Mouse (Mus musculus) heart, postnatal 10 days (tissue): ENCODE results near the gene Srsf10. TPM values are rescaled to one million over a fixed set of nuclear protein-coding genes. Genes with fewer than 3 reads are reported as not detected.

ENCODE experiments used
- DNase-seq, 2 experiments: peaks; one replicate each; pipeline ENCODE4 v3.0.0; 2021
- intact Hi-C: fragments of 180-260 bp; cut with DNase I; formaldehyde crosslinking; loops from one replicate; pipeline ENCODE4 v1.15.1; 2025
- total RNA-seq, 2 experiments: library from RNA; stranded (reverse); gene quantifications; 2 replicates each; pipeline ENCODE4 v1.2.3; 2021

Gene Srsf10
- 10 to 100 TPM; 61.2 to 64.1 TPM for total RNA-seq

GRCm38 (mm10) chr4:135855536-135856222 is at the start of gene Srsf10:
Gene Srsf10, plus strand, starts transcription at chr4:135855747.
- intact Hi-C loops, result loop anchor here (1.0 kb wide), 1 partner anchor 18 kb away; the partner anchor contains the start of gene Pnrc2
- peak; percentile 96 to 97 for DNase-seq

- intact Hi-C loops, result no loop called here
- DNase-seq, result no peak
Observed at GRCm38 (mm10) chr4:135814896-135815295, 40.7 kb upstream of the Srsf10 start.

- intact Hi-C loops, result no loop called here
- peak in 1 of 2 experiments; percentile 55 for DNase-seq
Observed at GRCm38 (mm10) chr4:135816905-135817622, 38.5 kb upstream of the Srsf10 start.

GRCm38 (mm10) chr4:135818366-135818765 is 37.2 kb upstream of the Srsf10 start:
- intact Hi-C loops, result no loop called here
- DNase-seq, result no peak

GRCm38 (mm10) chr4:135819826-135820526 is 35.6 kb upstream of the Srsf10 start:
- DNase-seq, result peak; percentile 54 to 60

GRCm38 (mm10) chr4:135821772-135822171 is 33.8 kb upstream of the Srsf10 start:
- intact Hi-C loops, result no loop called here

More at GRCm38 (mm10) chr4:135819826-135820526, 35.6 kb upstream of the Srsf10 start:
- intact Hi-C loops, result no loop called here

GRCm38 (mm10) chr4:135823298-135823697 is 32.2 kb upstream of the Srsf10 start:
- intact Hi-C loops, result no loop called here
- peak in 1 of 2 experiments; percentile 61 for DNase-seq

More at GRCm38 (mm10) chr4:135821772-135822171, 33.8 kb upstream of the Srsf10 start:
- no peak for DNase-seq

GRCm38 (mm10) chr4:135824254-135824653 is 31.3 kb upstream of the Srsf10 start:
- intact Hi-C loops, result no loop called here

GRCm38 (mm10) chr4:135828491-135828890 is 27.1 kb upstream of the Srsf10 start:
- peak; percentile 84 to 90 for DNase-seq
- intact Hi-C loops, result loop anchor here (2.0 kb wide), 1 partner anchor 48 kb away; no protein-coding TSS in a partner anchor

More at GRCm38 (mm10) chr4:135824254-135824653, 31.3 kb upstream of the Srsf10 start:
- no peak for DNase-seq

- peak; percentile 51 to 55 for DNase-seq
- intact Hi-C loops, result no loop called here
Observed at GRCm38 (mm10) chr4:135832070-135832469, 23.5 kb upstream of the Srsf10 start.

GRCm38 (mm10) chr4:135833301-135834123 is 22.0 kb upstream of the Srsf10 start:
- no peak for DNase-seq

GRCm38 (mm10) chr4:135834124-135834717 is 21.3 kb upstream of the Srsf10 start:
- intact Hi-C loops, result no loop called here
- DNase-seq, result no peak

More at GRCm38 (mm10) chr4:135833301-135834123, 22.0 kb upstream of the Srsf10 start:
- intact Hi-C loops, result no loop called here

GRCm38 (mm10) chr4:135838925-135839292 is 16.6 kb upstream of the Srsf10 start:
- intact Hi-C loops, result loop anchor here (5.0 kb wide), 1 partner anchor 37 kb away; no protein-coding TSS in a partner anchor
- DNase-seq, result peak in 1 of 2 experiments; percentile 56

GRCm38 (mm10) chr4:135839293-135840011 is 16.1 kb upstream of the Srsf10 start:
- peak; percentile 58 to 60 for DNase-seq
- intact Hi-C loops, result loop anchor here (5.0 kb wide), 1 partner anchor 37 kb away; no protein-coding TSS in a partner anchor

- intact Hi-C loops, result no loop called here
- DNase-seq, result no peak
Observed at GRCm38 (mm10) chr4:135844400-135844799, 11.1 kb upstream of the Srsf10 start.

- intact Hi-C loops, result no loop called here
- peak; percentile 66 to 76 for DNase-seq
Observed at GRCm38 (mm10) chr4:135847581-135847980, 8.0 kb upstream of the Srsf10 start.

- no peak for DNase-seq
- intact Hi-C loops, result no loop called here
Observed at GRCm38 (mm10) chr4:135850411-135851095, 5.0 kb upstream of the Srsf10 start.

GRCm38 (mm10) chr4:135851942-135852341 is 3.6 kb upstream of the Srsf10 start:
- no peak for DNase-seq
- intact Hi-C loops, result no loop called here
